Mouse (Mus musculus): ENCODE results near the gene Agap1.
A peak's percentile ranks its signal among the peaks of the same experiment; 100 is the strongest.

The Agap1 gene

DNA sequence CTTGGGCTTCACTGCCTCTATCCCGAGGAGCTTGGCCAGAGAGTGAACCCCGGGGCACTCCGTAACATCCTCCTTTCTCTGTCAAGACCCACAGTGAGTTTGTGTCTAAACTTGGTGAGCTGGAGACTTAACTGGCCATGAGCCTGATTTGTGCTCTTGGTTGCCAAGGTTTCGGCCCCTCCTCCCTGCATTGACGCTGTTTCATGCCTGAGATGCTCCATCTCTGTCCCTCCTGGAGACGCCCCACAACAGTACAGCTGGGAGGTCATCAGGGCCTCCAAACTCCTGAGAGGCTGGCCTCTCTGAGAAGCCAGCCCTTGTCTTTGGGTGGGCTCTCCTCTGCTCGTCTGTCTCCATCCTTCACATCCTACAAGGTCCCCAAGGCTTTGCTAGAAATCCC, 437.7 kb downstream of the Agap1 start:
- DNase-seq (ENCODE audit: extremely low spot score, low spot score) = peak; percentile 53

DNA sequence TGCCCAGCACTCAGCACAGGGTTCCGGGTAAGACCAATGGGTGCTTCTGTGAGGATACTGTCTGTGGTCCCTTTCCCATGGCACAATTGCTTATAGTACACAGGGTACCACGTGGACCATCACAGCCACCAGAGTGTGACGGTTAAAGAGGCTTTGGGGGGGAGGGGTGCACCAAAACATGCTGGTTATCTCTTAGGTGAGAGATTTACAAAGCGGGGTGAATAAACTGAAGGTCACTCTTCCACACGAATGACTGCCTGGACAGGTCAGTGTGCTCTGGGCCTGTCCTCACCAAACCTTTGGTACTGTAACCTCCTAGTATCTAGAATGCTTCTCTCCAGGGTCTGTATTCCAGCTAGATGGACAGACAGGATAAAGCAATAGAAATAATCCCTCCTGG, 441.2 kb downstream of the Agap1 start:
- no peak for DNase-seq (ENCODE audit: extremely low spot score, low spot score)

DNA sequence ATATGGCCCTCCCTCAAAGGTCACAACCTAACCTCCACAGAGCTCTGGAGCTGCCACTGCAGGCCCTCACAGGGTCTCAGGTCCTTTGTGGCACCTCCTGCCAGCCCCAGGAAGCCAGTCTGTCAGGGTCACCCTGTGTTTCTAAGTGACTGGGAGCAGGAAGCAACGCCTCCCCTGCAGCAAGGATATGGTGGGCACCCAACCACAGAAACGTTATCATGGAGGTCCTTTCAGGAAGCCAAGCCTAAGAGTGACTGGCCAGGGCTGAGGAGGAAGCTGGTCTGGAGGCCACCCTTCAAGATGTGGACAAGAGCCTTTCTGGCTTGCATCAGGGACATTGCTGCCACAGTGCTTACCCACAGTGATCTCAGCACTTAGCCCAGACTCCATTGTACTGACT, 444.4 kb downstream of the Agap1 start:
- no peak for DNase-seq (ENCODE audit: extremely low spot score, low spot score)

DNA sequence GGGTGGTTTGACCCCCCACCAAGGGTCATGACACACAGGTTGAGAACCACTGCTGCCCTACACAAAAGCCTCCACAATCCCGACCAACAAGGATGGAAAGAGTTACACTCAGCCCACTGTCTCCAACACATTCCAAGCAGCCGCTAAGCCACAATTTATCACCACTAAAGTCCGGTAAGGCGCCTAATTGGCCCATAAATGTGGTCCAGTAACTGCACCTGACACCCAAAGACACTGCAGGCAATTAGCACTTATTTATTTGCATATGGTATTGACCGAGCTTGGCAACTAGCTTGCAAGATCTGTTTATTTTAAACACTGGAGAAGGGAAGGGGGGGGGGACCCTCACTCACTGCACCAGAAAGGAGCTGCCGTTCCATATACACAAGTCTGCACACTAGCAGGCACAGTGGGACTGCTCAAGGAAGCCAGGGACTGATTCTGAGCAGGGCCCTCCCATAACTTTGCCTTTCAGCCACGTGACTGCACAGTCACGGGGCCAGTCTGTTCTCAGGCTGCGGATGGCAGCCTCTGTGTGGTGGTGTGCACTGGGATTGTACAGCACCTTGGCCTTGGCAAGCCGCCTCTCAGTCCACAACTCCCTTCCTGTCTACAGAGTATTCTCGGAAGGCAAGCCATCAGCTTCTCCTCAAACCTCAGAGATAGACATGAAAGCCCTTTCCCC, 445.3 kb downstream of the Agap1 start:
- no peak for DNase-seq (ENCODE audit: extremely low spot score, low spot score)

DNA sequence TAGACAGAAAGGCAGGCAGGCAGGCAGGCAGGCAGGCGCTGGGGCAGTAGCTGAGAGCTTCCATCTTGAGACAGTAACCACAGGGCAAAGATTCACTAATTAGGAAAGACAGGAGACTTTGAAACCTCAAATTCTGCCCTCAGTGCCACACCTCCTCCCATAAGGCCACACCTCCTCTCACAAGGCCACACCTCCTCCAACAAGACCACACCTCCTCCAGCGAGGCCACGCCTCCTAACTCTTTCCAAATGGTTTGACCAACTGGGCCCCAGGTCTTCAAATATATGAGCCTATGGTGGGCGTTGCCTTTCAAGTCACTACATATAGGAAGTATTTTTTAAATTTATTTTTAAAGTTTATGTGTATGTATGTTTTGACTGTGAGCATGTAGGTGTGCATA, 446.8 kb downstream of the Agap1 start:
- DNase-seq (ENCODE audit: extremely low spot score, low spot score) = no peak

DNA sequence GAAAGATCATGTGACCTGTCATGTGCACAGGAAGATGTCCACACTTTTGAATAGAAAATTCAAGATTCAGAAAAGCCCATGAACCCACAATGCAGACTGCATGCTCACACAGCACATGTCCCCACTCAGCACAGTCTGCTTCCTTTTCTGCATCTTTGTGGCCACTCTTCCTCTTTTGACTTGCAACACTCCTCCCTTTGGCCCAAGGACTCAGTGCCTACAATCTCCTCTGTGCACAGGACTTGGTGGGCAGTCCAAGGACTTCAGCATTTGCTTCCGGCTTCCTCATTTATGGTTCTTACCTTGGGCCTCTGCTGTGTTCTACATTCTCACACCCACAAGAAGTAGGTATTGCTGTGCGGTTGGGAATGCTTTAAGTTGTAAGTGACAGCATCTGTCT, 447.6 kb downstream of the Agap1 start:
- DNase-seq (ENCODE audit: extremely low spot score, low spot score) = no peak

DNA sequence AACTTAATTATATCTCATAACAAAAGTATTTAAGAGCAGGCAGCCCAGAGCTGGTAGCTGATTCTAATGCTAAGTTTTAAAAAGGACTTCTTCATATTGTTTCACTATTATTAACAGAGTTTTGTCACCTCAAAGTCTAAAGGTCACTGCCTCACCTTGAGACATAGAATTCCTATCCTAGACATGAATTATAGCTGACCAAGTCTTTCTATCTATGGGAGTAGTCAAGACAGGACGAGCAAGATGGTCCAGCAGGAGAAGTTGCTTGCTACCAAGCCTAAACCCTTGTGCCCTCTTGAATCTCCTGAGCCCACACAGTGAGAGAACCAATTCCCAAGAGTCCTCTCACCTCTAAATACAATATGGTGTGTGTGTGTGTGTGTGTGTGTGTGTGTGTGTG, 448.0 kb downstream of the Agap1 start:
- no peak for DNase-seq (ENCODE audit: extremely low spot score, low spot score)

DNA sequence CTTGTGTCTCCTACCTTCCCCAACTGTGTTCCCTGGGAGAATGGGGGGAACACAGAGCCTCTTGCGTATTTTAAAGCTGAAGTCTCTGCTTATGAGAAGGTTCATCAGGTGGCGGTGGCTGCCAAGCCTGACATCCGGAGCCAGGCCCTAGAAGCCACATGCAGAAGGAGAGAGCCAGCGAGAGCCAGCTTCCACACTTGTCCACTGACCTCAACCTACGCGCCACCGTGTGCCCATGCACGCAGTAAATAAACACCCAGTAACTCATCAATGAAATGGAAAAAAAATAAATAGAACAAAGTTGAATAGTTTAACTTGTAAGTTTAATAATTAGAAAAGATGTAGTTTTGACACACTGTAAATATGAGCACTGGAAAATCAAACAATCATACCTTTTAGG, 455.2 kb downstream of the Agap1 start:
- no peak for DNase-seq (ENCODE audit: extremely low spot score, low spot score)

DNA sequence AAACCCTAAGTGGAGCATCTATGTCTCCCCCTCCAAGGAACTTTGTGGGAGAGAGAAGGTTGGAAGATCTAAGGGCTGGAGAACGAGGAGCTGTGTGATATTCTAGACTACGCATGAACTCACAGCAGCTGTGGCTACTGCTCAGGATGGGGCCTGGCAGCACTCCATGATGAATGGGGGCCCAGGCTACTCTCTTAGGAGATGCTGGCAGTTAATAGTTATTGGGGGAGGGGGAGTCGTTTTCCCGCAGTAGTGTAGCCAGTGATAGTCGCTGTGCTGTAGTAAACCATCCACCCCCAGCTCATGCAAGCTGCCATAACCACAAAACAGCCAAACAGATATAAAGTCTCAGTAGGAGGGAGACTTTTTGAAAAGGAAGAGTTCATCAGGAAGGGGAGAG, 457.8 kb downstream of the Agap1 start:
- DNase-seq (ENCODE audit: extremely low spot score, low spot score) = no peak

DNA sequence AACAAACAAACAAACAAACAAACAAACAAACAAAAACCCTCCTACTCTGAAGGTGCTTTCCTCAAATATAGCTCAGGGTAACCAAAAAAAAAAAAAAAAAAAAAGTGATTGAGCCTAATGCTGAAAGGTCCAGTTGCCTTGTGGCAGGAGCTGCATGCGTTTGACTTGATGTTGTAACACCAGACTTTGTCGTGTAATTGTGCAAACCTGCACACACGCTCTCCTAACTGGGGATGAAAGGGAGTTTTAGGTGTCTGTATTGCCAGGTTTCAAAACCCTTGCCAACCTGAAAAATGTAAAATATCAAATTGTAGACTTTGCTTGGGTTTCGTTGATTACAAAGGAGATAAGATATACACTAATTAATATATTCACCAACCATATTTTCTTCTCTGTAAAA, 459.0 kb downstream of the Agap1 start:
- DNase-seq (ENCODE audit: extremely low spot score, low spot score) = no peak

DNA sequence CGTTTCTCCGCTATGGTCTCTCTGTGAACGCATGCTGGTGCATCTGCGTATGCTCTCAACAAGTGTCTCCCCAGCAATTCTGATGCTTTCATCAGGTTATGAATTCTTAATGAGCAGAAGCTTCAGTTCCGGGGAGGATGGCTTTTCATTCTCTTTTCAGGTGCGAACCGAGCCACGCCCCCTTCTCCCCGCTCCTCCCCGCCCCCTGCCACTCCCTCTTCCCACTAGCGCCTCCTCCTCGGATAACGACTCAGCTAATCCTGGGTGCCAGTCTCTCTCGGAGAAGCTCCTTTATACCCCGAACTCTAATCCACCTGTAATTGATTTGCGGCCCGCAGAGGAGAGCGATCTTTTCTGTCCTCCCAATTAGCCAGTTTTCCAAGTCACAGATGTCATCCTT, 463.5 kb downstream of the Agap1 start:
- DNase-seq (ENCODE audit: extremely low spot score, low spot score) = no peak

DNA sequence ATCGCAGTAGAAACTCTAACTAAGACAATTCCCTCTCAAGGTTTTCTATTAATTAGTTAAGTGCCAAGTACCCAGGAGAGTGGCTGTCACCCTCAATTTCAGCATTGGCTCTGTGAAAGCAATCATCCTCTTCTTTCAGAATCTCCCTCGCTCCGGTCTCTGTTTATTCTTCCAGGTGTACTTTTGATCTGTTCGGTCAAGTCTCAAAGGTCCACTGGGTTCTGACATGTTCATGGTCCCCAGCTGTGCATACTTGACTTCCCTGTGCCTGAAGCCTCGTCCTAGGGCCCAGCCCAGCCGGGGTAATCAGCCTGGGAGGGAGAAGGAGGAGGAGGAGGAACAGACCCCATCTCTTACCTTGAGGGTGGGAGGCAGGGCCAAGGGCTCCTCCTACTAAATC, 464.6 kb downstream of the Agap1 start:
- no peak for DNase-seq (ENCODE audit: extremely low spot score, low spot score)

DNA sequence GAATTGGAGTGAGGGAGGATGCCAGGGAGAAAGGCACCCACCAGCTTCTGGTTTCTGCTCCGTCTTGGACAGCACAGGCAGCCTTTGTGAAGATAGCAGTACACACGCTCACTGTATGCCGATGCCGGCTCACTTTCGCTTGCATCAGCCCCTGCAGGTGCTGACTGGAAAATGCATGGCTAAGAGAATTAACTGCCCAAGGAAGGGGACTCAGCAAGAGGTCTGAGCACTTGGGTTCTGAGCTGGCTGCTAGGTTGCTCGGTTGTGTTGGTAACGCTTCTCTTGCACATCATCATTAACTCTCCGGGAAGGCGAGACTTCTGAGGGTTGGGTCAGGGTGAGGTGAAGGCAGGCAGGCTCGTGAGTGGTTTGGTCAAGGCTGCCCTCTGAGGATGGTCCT, 467.2 kb downstream of the Agap1 start:
- DNase-seq (ENCODE audit: extremely low spot score, low spot score) = no peak

DNA sequence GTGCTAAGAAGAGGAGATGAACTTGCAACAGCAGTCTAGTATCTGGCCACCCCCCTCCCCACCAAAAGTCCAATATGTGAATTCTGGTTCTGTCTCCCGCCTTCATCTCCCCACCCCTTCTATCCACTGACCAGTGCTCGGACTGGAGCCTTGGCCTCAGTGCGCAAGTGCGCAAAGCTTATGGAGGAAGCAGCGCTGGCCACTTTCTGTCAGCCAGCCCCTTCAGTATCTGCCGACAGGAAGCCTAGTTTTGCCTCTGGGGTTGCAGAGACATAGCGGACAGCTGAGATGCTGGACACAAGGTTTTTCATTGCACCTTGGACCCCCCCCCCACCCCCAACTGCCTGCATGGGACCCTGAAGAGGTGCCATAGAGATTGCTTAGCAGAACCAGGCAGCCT, 467.7 kb downstream of the Agap1 start:
- DNase-seq (ENCODE audit: extremely low spot score, low spot score) = no peak

DNA sequence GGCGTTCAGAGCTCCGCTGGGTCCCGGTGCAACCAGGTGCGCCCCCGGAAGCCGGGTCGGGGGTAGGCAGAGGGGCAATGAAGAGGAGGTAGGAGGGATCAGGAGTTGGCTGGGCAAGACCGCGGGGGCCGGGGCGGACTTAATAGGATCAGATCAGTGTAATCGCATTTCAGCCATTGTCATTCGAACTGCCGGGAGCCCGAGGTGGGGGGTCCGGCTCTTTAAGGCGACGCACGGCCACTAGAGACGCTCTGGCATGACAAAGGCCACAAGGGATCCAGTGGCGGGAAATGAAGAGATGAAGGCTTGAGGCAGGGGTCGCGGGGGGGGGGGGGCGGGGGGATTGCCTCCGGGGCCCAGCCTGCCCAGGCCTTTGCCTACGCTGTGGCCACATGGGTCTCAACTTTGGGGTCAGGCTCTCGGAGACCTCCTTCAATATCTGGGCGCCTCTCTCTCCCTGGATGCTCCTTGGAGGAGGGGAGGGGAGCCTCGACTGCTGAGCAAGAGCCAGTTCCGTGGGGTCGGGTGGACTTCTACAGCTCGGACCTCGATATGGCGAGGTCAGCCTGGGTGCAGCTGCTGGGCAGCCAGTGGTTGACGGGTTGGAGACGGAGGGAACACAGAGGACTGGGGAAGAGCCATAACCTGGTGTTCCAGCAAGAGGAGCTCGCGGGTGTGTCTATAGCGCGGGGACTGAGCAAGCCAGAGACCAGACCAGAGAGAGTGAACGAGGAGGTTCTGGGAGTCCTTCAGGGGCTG, 468.5 kb downstream of the Agap1 start:
- DNase-seq (ENCODE audit: extremely low spot score, low spot score) = peak; percentile 67

DNA sequence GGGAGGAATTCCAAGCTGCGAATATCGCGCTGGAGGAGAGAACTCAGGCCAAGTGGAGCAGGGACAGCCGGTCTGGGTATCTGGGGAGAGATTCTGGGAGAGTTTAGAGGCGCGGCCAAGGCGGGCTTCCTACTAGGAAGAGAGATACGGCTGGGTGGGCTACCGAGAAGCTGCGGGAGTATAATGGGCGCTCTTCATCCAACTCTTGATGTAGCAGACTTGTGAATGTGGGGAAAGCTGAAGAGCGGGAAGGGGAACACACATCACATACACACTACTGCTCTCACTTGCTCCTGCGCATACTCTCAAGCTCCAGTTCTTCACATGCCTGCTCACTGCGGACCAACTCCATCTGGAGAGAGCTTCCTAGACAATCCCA, 469.0 kb downstream of the Agap1 start:
- no peak for DNase-seq (ENCODE audit: extremely low spot score, low spot score)

DNA sequence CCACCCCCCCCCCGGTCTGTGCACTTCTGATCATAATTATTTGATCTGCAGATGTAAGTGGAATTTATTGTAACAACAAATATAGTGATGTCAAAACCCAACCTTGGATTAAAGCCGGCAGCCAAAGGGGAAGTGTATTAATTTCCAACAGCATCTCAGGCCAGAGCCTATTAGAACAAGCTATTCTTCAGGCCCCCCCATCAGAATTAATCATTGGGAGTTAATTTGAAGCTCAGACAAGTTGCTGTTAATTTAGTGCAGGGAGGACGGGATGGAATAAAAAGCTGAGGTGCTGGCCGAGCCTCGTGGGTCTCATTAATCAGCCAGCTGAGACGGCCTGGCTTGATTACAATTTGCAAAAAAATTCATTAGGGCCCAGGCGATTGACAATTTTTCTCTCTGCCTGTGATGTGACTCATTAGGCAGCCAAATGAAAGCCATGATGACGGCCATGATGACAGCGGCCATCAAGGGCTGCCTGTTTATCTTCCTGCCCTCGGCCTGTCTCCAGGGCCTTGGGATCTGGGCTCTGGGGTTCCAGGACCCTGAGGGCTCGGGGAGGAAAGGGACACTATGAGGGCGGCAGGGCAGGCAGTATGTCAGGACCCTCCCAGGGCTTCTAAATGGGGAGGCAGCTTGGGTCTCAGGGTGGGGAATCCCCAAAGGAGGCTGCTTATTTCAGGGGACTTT, 471.0 kb downstream of the Agap1 start:
- peak; percentile 34 for DNase-seq (ENCODE audit: extremely low spot score, low spot score)

DNA sequence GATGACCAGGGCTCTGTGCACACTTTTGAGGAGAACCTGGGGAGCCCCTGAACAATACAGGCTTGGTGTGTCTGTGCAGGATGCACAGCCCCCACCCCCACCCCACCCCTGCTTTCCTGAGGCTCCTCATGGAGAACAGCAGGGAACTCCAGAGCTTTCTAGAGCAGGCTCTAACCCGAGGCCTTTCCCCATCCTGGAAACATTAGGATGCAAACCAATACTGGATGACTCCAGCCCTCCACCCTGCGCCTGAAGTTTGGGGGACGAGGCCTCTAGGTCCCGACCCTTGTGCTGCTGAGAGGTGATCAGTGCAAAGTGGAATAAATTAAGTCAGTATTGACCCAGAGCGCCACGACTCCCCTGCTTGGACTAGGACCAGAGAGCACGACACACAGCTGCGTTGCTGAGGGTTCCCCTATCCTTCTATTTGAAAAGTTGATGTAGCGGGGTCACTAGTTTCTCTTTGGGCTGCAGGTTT, 472.0 kb downstream of the Agap1 start:
- no peak for DNase-seq (ENCODE audit: extremely low spot score, low spot score)

DNA sequence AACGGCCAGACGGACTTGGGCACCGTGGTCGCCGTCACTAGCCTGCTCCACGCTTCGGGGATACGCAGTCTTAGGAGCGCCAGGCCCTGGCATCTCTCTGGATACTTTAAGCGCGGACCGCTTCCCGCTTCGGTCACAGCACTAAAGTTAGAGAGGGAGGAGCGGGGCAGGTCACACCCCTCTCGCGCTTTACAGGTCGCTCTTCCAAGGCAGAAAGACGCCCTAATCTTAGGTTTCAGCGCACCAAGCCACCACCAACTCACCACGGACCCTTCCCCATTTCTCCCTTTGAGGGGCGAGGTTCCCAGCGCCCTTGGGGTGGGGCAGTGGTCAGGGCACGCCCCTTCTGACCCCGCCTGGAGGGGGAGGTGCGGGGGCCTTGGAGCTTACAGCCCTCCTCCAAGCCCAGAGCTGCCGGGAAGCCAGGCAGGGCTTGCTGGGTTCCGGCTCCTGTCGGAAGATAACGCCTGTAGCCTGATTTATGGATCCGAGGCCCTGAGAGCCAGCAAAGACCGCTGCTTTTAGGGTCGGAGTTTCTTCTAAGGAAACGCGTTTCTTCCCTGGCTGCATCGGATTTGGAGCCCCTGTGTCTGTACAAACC, 472.6 kb downstream of the Agap1 start:
- peak; percentile 75 for DNase-seq (ENCODE audit: extremely low spot score, low spot score)

DNA sequence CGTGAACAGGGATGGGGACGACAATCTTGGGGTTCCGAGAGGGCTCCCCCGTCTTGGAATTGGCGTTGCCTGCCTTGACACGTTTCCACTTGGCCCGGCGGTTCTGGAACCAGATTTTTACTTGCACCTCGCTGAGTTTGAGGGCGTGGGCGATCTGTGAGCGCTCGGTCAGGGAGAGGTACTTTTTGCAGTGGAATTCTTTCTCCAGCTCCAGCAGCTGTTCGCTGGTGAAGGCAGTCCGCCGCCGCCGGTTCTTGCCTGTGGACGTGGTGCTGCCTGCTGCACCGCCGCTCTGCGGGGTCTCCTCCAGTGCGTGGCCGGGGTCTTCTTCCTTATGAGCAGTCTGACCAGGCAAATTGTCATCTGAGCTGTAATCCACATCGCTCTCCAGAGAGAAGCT, 474.1 kb downstream of the Agap1 start:
- peak; percentile 54 for DNase-seq (ENCODE audit: extremely low spot score, low spot score)

DNA sequence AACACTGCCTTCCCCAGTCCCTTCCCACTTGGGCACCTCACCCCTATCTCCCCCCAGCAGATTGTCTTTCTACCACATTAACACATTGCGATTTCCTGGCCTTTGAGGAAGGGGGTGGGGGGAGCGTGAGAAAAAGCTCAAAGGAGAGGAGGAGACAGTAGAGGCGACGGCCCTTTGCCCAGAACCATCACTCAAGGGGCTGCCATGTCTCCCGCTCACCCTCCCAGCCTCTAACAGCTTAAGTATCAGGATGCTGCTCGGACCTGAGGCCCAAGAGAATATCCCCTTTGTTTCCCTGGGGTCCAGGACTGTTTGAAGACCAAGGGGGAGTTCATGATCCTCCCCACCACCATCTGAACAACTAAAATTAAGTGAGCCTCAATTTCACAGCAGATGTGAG, 474.6 kb downstream of the Agap1 start:
- peak; percentile 58 for DNase-seq (ENCODE audit: extremely low spot score, low spot score)
